Mouse (Mus musculus) testis, postnatal 14 days (tissue): Measurements from ENCODE around the gene Olfr978.
"Not testable (repeated sequence)": the region's sequence is repeated elsewhere in the genome, so short reads cannot be mapped to it uniquely, and the experiment has no call there.

Experiments
- DNase-seq: peaks from one replicate; pipeline ENCODE4 v3.0.0; 2021; ENCODE audit warnings: low spot score

The Olfr978 gene

DNA sequence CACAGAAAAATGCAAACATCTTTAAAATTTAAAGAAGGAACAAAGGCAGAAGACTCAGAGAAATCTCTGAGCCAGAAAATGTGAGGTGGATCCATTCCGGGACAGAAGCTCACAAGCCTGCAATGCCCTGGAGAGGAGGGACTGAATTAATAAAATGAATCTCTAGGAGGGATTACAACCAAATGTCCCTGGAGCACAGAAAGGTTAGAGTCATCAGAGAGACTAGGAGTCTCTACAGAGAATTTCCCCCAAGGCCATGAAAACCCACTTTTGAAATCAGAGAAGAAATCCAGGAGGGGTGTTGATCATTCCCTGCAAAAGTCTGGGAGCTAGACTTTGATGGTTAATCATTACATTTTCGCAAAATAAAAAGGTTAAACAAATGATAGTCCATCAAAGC is at the start of gene Olfr978:
Olfr978 (plus strand) TSS at position 301 of the 400 bp plus-strand sequence.
- no peak for DNase-seq

DNA sequence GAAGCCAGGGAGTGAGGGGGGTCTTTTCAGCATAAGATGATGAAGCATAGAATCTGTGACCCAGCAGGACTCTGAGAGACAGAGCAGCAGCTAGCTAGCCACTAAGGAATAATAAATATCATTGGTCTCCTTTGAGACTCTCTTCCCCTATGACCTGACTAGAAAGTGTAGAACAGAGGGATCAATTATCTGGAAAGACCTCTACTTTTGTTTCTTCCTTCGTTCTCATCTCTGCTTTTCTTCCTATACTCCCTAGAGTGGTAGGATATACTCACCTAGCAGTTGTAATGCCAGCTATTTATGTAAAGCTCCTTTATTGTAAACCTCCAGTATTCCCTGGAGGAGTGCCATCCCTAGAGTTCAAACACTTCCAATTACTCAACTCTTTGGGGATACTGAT is 40.0 kb upstream of the Olfr978 start, which contains the start of gene Olfr975:
Olfr975 (minus strand) TSS at position 101 of the 400 bp plus-strand sequence.
- no peak for DNase-seq

GRCm38 (mm10) chr9:39961033-39961432 is 30.9 kb upstream of the Olfr978 start, which contains the start of gene Olfr976:
Gene Olfr976 (minus strand): TSS chr9:39961133.
- DNase-seq: not testable (repeated sequence)

DNA sequence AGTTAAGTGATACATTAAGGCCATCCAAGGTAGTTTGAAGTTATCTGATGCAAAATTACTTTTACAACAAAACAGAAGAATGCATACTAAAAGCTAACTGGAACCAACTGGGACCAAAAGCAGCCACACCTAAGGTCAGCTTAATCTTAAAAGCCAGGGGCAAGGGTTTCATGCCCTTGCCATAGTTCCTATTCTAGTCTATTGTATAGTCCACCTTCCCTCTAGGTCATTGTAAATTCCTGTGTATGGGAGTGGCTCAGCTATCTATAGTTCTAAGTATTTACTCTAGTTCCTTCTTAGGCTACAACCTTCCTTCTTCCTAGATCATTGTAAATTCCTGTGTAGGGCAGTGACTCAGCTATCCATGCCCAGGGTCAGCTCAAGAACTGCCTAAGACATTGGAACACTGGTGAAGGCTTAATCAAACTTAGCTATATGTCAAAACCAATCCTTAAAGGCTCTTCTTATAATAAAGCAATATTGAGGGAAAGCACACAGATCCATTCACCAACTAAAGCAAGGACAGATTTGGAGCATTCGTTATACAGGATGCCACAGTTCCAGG is 15.2 kb upstream of the Olfr978 start:
- DNase-seq: not testable (repeated sequence)

DNA sequence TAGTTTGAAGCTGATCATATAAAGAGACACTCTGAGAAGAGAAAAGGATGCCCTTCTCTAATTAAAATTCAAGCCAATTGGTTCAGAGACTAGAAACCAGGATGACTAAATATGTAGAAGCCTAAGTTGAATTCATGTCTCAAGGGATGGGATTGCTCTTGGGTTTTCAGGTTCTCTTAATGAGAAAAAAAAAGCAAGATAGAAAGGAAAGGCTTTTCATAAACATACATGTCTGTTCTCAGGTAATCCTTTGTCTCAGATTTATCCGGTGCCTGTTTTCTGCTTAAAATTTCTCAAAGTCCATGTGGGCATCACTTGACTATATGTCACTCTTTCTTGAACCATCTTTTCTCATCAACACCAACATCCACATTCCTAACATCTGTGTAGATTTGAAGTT is 11.5 kb downstream of the Olfr978 start, which contains the start of gene Olfr979:
Olfr979 (minus strand) TSS at position 101 of the 400 bp plus-strand sequence.
- DNase-seq: no peak

- no peak for DNase-seq
Observed at GRCm38 (mm10) chr9:40009482-40009881, 17.6 kb downstream of the Olfr978 start, which contains the start of gene Olfr980. Gene Olfr980 (minus strand): TSS chr9:40009582.

DNA sequence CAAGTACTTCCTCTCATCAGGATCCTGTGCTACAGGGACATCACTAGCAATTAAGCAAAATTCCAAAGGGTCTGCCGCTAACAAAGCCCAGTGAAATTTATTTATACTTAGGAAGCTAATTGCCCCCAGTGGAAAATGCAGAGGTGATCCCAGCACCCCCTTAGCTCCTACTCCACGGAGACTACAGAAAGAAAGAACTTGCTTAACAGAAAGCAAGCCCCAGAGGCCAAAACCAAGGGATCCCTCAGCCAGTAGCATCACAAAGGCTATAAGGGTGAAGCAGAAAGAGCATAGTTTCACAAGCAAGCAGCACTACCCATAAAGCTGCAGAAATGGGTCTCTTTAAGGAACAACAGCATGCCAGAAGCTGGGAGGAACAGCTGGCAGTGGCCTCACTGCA is 29.3 kb downstream of the Olfr978 start, which contains the start of gene Olfr981:
Olfr981 (plus strand) TSS at position 301 of the 400 bp plus-strand sequence.
- DNase-seq: no peak
